Mouse (Mus musculus) left cerebral cortex, adult 11 months (tissue): ENCODE measurements at regions not wholly inside any gene's neighbourhood (a gene's known extent, or its start where the extent isn't known, plus 50 kb on each side); places are given as distances from the start of the nearest gene placed in this dataset.

Source experiments
- DNase-seq: peaks from one replicate; pipeline ENCODE4 v3.0.0; 2022; ENCODE audit warnings: low spot score

- DNase-seq = peak; percentile 59
These were observed 50.1 kb upstream of the Herpud2 start for GRCm38 (mm10) chr9:25201671-25202070.
